Mouse (Mus musculus) B cell, adult (primary cell): ENCODE results near the gene Tspear. TPM values are rescaled to one million over a fixed set of nuclear protein-coding genes. Genes with fewer than 3 reads are reported as not detected.

Experiments
- total RNA-seq: library from RNA; stranded (reverse); gene quantifications from 4 replicates; pipeline ENCODE4 v1.2.4, GENCODE M21; 2023; ENCODE audit not compliant: inconsistent age

Gene Tspear
- total RNA-seq, result 2.7 to 5.5 TPM (median 4.4 TPM) in 4 replicates

GRCm38 (mm10) chr10:77685895-77686664, at the start of gene Tspear:
Tspear (plus strand) TSS chr10:77686569.

GRCm38 (mm10) chr10:77690356-77690807, 4.0 kb downstream of the Tspear start, which contains the start of gene Gm19402:
Gm19402 (minus strand) TSS chr10:77690757.

GRCm38 (mm10) chr10:77697133-77697532, 10.8 kb downstream of the Tspear start, which contains the start of gene Gm9508:
Gm9508 (minus strand) TSS chr10:77697233.

GRCm38 (mm10) chr10:77706326-77706725, 20.0 kb downstream of the Tspear start, which contains the start of gene Gm10272:
Gm10272 (plus strand) TSS chr10:77706626.

GRCm38 (mm10) chr10:77711157-77711556, 24.8 kb downstream of the Tspear start, which contains the start of gene Gm10024:
Gm10024 (plus strand) TSS chr10:77711457.

GRCm38 (mm10) chr10:77715507-77715906, 29.1 kb downstream of the Tspear start, which contains the start of gene Gm10142:
Gm10142 (plus strand) TSS chr10:77715807.

GRCm38 (mm10) chr10:77720299-77720698, 33.9 kb downstream of the Tspear start, which contains the start of gene Krtap12-1:
Krtap12-1 (plus strand) TSS chr10:77720599.

GRCm38 (mm10) chr10:77726186-77726585, 39.8 kb downstream of the Tspear start, which contains the start of gene Gm10100:
Gm10100 (plus strand) TSS chr10:77726486.

GRCm38 (mm10) chr10:77741924-77742688, 55.7 kb downstream of the Tspear start, which contains the start of gene Gm18596:
Gm18596 (minus strand) TSS chr10:77742638.

GRCm38 (mm10) chr10:77751254-77751653, 64.9 kb downstream of the Tspear start, which contains the start of gene Gm9736:
Gm9736 (minus strand) TSS chr10:77751354.

GRCm38 (mm10) chr10:77759582-77759981, 73.2 kb downstream of the Tspear start, which contains the start of gene Gm3233:
Gm3233 (minus strand) TSS chr10:77759682.

GRCm38 (mm10) chr10:77771225-77771624, 84.9 kb downstream of the Tspear start, which contains the start of gene Gm3238:
Gm3238 (minus strand) TSS chr10:77771325.

GRCm38 (mm10) chr10:77776844-77777243, 90.5 kb downstream of the Tspear start, which contains the start of gene Gm7138:
Gm7138 (minus strand) TSS chr10:77776944.

GRCm38 (mm10) chr10:77782442-77782841, 96.1 kb downstream of the Tspear start, which contains the start of gene Gm3250:
Gm3250 (minus strand) TSS chr10:77782542.

GRCm38 (mm10) chr10:77787876-77788275, 101.5 kb downstream of the Tspear start, which contains the start of gene Gm7137:
Gm7137 (minus strand) TSS chr10:77788200.

GRCm38 (mm10) chr10:77794976-77795375, 108.6 kb downstream of the Tspear start, which contains the start of gene Gm9639:
Gm9639 (minus strand) TSS chr10:77795076.

GRCm38 (mm10) chr10:77798921-77799508, 112.6 kb downstream of the Tspear start, which contains the start of gene Gm19668:
Gm19668 (minus strand) TSS chr10:77799133.

GRCm38 (mm10) chr10:77811743-77812142, 125.4 kb downstream of the Tspear start, which contains the start of gene Gm9507:
Gm9507 (minus strand) TSS chr10:77811843.

GRCm38 (mm10) chr10:77814382-77814781, 128.0 kb downstream of the Tspear start, which contains the start of gene Gm2696:
Gm2696 (plus strand) TSS chr10:77814682.

GRCm38 (mm10) chr10:77826951-77827350, 140.6 kb downstream of the Tspear start, which contains the start of gene Krtap10-4:
Krtap10-4 (minus strand) TSS chr10:77827095.

GRCm38 (mm10) chr10:77835647-77836046, 149.3 kb downstream of the Tspear start, which contains the start of gene Krtap10-10:
Krtap10-10 (plus strand) TSS chr10:77835947.

GRCm38 (mm10) chr10:77846503-77846902, 160.1 kb downstream of the Tspear start, which contains the start of gene Gm36176:
Gm36176 (plus strand) TSS chr10:77846803.

